Mouse (Mus musculus) small intestine, adult 2 months (tissue): ENCODE data around the gene Abca8a.

Source experiments
- CTCF ChIP-seq: fragments of 200-500 bp; IDR thresholded peaks from 2 replicates; pipeline ENCODE4 v1.5.1; 2012; ENCODE audit warnings: low read depth, mild to moderate bottlenecking, control low read depth, inconsistent platforms, low read length, moderate library complexity, mixed read lengths; ENCODE audit not compliant: insufficient replicate concordance, insufficient read length; ENCODE audit errors: extremely low read depth
- POLR2A ChIP-seq: fragments of 200-500 bp; IDR thresholded peaks from 2 replicates; pipeline ENCODE4 v1.6.1; 2012; ENCODE audit warnings: low read depth, mild to moderate bottlenecking, control low read depth, inconsistent platforms, low read length, moderate library complexity

DNA sequence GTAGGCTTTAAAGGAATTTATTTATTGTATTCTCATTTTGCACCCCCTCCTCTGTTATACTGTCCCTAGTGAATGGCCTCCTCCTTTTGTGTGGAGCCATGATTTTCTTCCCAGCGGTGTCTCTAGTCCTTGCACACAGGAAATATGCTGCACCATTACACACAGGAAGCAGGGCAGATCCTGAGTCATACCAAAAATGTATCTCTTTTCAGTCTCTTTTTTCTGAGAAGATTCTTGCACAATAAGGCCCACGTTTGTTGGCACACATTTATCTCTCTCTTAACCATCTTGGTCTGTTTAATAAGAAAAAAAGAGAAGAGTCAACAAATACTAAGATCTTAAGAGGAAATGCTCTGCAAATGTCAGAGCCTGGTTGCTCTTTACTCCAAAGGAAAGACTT is 4.5 kb downstream of the Abca8a start:
- no peak for TF ChIP-seq CTCF
- TF ChIP-seq POLR2A = no peak
